Mouse (Mus musculus) hindbrain, embryonic 13.5 days (tissue): ENCODE measurements around the gene Ogg1. TPM values are rescaled to one million over a fixed set of nuclear protein-coding genes. Genes with fewer than 3 reads are reported as not detected.

Experiments
- ATAC-seq: fragments of 200-750 bp; cut with Nextera tagmentation; 2 replicates; pipeline ENCODE4 v1.8.0; 2017; ENCODE audit warnings: moderate TSS enrichment; ENCODE audit not compliant: low FRiP score
- H3K27ac ChIP-seq: fragments of 300-500 bp; sonication (generic); 2 replicates; pipeline ENCODE4 v1.5.1; 2015; ENCODE audit warnings: inconsistent platforms, mild to moderate bottlenecking, moderate library complexity
- H3K27me3 ChIP-seq: fragments of 300-500 bp; sonication (generic); 2 replicates; pipeline ENCODE4 v1.6.1; 2015; ENCODE audit warnings: mild to moderate bottlenecking, inconsistent platforms
- H3K36me3 ChIP-seq: fragments of 300-500 bp; sonication (generic); 2 replicates; pipeline ENCODE4 v1.6.1; 2015; ENCODE audit warnings: mild to moderate bottlenecking, inconsistent platforms
- H3K4me1 ChIP-seq: fragments of 300-500 bp; sonication (generic); replicated peaks from 2 replicates; pipeline ENCODE4 v1.6.1; 2015; ENCODE audit warnings: inconsistent platforms
- H3K4me2 ChIP-seq: fragments of 300-500 bp; sonication (generic); 2 replicates; pipeline ENCODE4 v1.6.1; 2015; ENCODE audit warnings: inconsistent platforms, mild to moderate bottlenecking, moderate library complexity
- H3K4me3 ChIP-seq: fragments of 300-500 bp; sonication (generic); 2 replicates; pipeline ENCODE4 v1.5.1; 2015; ENCODE audit warnings: mild to moderate bottlenecking, inconsistent platforms
- H3K9ac ChIP-seq: fragments of 300-500 bp; sonication (generic); 2 replicates; pipeline ENCODE4 v1.6.1; 2015; ENCODE audit warnings: mild to moderate bottlenecking, inconsistent platforms
- H3K9me3 ChIP-seq: fragments of 300-500 bp; sonication (generic); 2 replicates; pipeline ENCODE4 v1.6.1; 2016; ENCODE audit warnings: inconsistent platforms
- WGBS: fragments of 180-500 bp; shearing (Covaris S2); methylation state at CpG from one replicate; pipeline ENCODE4 v1.1.7; 2015; 5-methylcytosine and 5-hydroxymethylcytosine counted together
- polyA plus RNA-seq: library from polyadenylated mRNA; unstranded; fragments of >200 nt; fragmentation: Nextera tagmentation; extraction: Ambion mirVana; gene quantifications from 2 replicates; pipeline ENCODE4 v1.2.1, GENCODE M21; 2015

The Ogg1 gene
- polyA plus RNA-seq, 1 experiment from 2014 or later, result 8.7 TPM

DNA sequence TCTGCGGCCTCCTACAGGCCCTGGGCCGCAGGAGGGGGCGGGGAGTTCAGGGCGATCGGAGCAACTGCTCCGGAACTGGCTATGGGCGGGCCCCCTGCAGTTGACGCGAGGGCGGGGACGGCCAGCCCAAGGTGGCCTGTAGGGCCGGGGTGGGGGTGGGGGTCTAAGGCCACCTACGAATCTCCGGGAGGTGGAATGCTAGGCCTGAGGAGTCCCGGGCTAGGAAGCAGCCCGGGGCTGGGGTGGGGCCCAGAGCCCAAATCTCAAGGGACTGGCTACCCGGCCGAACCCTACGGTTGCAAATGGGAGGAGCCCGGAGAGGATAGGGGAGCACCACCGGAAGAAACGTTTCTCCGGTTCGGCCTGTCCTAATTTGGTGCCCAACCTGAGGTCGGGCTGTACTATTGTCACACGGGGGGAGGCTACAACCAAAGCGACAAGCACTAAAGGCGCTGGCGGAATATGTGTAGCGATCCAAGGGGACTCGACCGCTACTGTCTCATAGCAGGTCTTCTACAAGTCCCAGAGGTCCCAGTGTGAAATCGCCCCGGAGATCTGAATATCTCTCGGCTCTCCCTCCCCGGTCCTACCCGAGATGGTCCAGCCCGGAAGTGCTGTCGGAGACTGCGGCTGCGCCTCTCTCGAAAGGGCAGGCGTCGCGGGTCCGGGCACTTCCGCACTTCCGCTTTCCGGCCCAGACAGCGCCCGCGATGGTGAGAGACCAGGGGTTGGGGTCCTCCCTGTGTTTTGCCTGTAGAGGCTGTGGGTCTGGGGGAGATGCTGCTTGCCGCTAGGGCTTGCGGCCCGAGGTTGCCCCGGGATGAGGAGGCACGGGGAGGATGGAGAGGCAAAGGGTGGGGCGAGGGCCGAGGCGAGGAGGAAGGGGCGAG is 51.0 kb downstream of the Ogg1 start, which contains the start of the genes Tada3 and Arpc4:
TSS of gene Tada3 (minus strand) at position 388 of the 890 bp plus-strand sequence.
TSS of gene Arpc4 (plus strand) at position 620 of the 890 bp plus-strand sequence.
- H3K9me3 ChIP-seq, result no peaks in the 10 kb centered on the region
- WGBS, result 0% methylated on average over 61 of the region's 61 CpGs
- H3K36me3 ChIP-seq, result peaks cover 58% of the 10 kb centered on the region
- H3K9ac ChIP-seq, result peak within 1 kb of the TSS; percentile 93
- H3K27me3 ChIP-seq, result no peaks in the 10 kb centered on the region
- peaks cover 28% of the 10 kb centered on the region for H3K4me1 ChIP-seq
- peak within 1 kb of the TSS; percentile 97 for H3K4me2 ChIP-seq
- ATAC-seq, result peak; percentile 96
- H3K4me3 ChIP-seq, result peak within 1 kb of the TSS; percentile 87
- H3K27ac ChIP-seq, result peak within 1 kb of the TSS; percentile 95

DNA sequence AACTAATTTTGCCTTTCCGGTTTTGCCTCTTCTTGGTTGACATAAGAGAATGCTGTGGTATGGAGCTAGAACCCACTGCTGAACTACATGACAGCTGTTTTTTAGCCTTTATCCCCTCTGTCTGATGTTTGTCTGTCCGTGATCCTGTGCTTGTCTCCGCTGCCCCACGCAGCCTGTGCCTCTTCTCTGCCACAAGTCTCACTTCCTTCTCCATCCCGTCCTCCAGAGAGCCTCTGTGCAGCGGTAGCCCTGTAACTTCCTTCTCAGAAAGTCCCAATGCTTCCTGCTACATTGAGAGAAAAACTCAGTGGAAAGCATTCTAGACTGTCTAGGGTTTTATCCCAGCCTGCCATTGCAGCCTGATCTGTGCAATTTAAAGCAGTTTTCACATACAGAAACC is 52.5 kb downstream of the Ogg1 start:
- H3K4me1 ChIP-seq, result peaks cover 28% of the 10 kb centered on the region
- no peak for ATAC-seq
- H3K36me3 ChIP-seq, result peaks cover 58% of the 10 kb centered on the region
- no peak overlapping the region for H3K27ac ChIP-seq
- no peaks in the 10 kb centered on the region for H3K27me3 ChIP-seq
- peak overlapping the region; percentile 87 for H3K4me3 ChIP-seq
- H3K9ac ChIP-seq, result no peak overlapping the region; the same call in 1 of the 2 replicates
- WGBS, result 84% methylated on average over 6 of the region's 6 CpGs
- no peaks in the 10 kb centered on the region for H3K9me3 ChIP-seq
- H3K4me2 ChIP-seq, result peak overlapping the region; percentile 97

DNA sequence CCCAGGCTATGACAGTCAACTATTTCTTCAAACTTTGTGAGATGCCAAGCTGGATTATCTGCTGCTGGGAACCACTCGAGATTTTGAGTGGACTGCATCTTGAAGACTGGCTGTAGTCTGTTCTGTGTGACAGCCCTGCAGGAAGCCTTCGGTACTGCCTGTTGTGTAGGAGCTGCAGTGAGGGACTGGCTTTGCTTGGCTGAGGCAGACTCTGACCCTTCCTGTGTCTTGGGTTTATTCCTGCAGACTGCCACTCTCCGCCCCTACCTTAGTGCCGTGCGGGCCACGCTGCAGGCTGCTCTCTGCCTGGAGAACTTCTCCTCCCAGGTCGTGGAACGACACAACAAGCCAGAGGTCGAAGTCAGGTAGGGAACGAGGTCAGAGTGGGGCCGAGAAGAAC is 53.7 kb downstream of the Ogg1 start:
- no peaks in the 10 kb centered on the region for H3K9me3 ChIP-seq
- peaks cover 28% of the 10 kb centered on the region for H3K4me1 ChIP-seq
- H3K4me2 ChIP-seq, result no peak overlapping the region
- no peak for ATAC-seq
- H3K4me3 ChIP-seq, result no peak overlapping the region
- WGBS, result 94% methylated on average over 11 of the region's 11 CpGs
- H3K27ac ChIP-seq, result no peak overlapping the region
- no peak overlapping the region for H3K9ac ChIP-seq
- H3K27me3 ChIP-seq, result no peaks in the 10 kb centered on the region
- H3K36me3 ChIP-seq, result peaks cover 58% of the 10 kb centered on the region

DNA sequence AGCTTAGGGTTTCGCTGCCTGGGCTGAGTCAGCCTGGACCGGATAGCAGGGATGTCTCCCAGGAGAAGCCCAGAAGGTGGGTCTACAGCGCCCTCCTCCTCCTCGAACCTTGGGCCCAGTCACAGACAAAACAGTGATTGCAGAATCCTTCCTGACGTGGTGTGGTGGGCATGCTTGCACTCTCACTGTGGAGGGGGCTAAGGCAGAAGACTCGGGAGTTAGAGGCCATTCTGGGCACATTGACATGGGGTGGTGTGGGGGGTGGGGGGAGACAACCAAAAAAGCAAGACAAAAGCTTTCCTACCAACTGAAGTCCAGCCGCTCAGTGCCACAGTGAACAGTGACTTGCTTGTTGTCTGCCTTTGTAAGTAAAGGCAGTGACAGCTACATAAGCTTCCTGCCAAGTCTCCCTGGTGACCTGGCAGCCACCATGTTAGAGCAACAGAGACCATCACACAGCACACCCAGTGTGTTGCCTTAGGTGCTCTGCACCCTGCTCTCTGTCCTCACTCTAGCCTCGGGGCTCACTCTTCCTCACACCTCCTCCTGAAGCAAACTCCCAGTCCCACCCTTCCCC is 57.7 kb downstream of the Ogg1 start:
- Histone ChIP-seq H3K4me3 (no peak overlapping the region), H3K9ac (no peak overlapping the region), H3K9me3 (no peaks in the 10 kb centered on the region), H3K4me1 (peaks cover 5% of the 10 kb centered on the region), H3K4me2 (no peak overlapping the region), H3K27ac (0 out of 2 replicates have a peak overlapping the region, but pooled peaks have one; percentile 48), H3K27me3 (no peaks in the 10 kb centered on the region), H3K36me3 (peaks cover 91% of the 10 kb centered on the region)
- ATAC-seq, result peak; percentile 66
- 88% methylated on average over 8 of the region's 8 CpGs for WGBS

Other genes starting within 250 kb of the Ogg1 start
- 51.2 and 54.7 TPM in 2 replicates for gene Setd5, start 249.6 kb upstream of the Ogg1 start, polyA plus RNA-seq
- 52.3 and 57.0 TPM in 2 replicates for gene Lhfpl4, start 131.6 kb upstream of the Ogg1 start, polyA plus RNA-seq
- 34.7 and 35.5 TPM in 2 replicates for gene Mtmr14, start 89.1 kb upstream of the Ogg1 start, polyA plus RNA-seq
- 1.2 and 1.9 TPM in 2 replicates for gene Cpne9, start 44.7 kb upstream of the Ogg1 start, polyA plus RNA-seq
- gene Brpf1, start 19.8 kb upstream of the Ogg1 start, polyA plus RNA-seq, result 17.1 and 17.3 TPM in 2 replicates
- gene Camk1, start 17.0 kb downstream of the Ogg1 start, polyA plus RNA-seq, result 79.6 and 86.3 TPM in 2 replicates
- 70.0 and 70.6 TPM in 2 replicates for gene Tada3, start 50.9 kb downstream of the Ogg1 start, polyA plus RNA-seq
- 416 and 430 TPM in 2 replicates for gene Arpc4, start 51.1 kb downstream of the Ogg1 start, polyA plus RNA-seq
- gene Ttll3, start 62.3 kb downstream of the Ogg1 start, polyA plus RNA-seq, result 11.8 TPM in 2 replicates
- 17.5 and 19.5 TPM in 2 replicates for gene Rpusd3, start 92.4 kb downstream of the Ogg1 start, polyA plus RNA-seq
- gene Cidec, start 108.8 kb downstream of the Ogg1 start, polyA plus RNA-seq, result not detected in 2 replicates
- 92.9 and 96.9 TPM in 2 replicates for gene Jagn1, start 115.6 kb downstream of the Ogg1 start, polyA plus RNA-seq
- 0.09 and 0.17 TPM in 2 replicates for gene Il17re, start 131.5 kb downstream of the Ogg1 start, polyA plus RNA-seq
- gene Il17rc, start 144.5 kb downstream of the Ogg1 start, polyA plus RNA-seq, result 2.0 and 2.4 TPM in 2 replicates
- gene Creld1, start 156.3 kb downstream of the Ogg1 start, polyA plus RNA-seq, result 67.2 and 72.4 TPM in 2 replicates
- gene Prrt3, start 175.0 kb downstream of the Ogg1 start, polyA plus RNA-seq, result 5.3 and 7.1 TPM in 2 replicates
- 105 and 110 TPM in 2 replicates for gene Emc3, start 204.7 kb downstream of the Ogg1 start, polyA plus RNA-seq
- gene Fancd2, start 204.7 kb downstream of the Ogg1 start, polyA plus RNA-seq, result 3.0 and 3.2 TPM in 2 replicates